Mouse (Mus musculus): ENCODE measurements around the gene Gm21836. TPM values are rescaled to one million over a fixed set of nuclear protein-coding genes. Genes with fewer than 3 reads are reported as not detected.

Gene Gm21836
- total RNA-seq (2023), result not detected in 2 replicates

GRCm38 (mm10) chr9:124493693-124494092, at the start of gene Gm21836:
Gene Gm21836 (minus strand): TSS chr9:124493793.

GRCm38 (mm10) chr9:124476096-124476902, 17.3 kb downstream of the Gm21836 start, which contains the start of gene Ppp2r3d:
Gene Ppp2r3d (minus strand): TSS chr9:124476898.

Other genes with a start within 250 kb of the Gm21836 start
- gene 2010315B03Rik, start 181.1 kb downstream of the Gm21836 start, total RNA-seq (2023), result 4.5 and 6.0 TPM in 2 replicates
- 233 and 281 TPM in 2 replicates for gene Ppp2r3d, start 16.9 kb downstream of the Gm21836 start, total RNA-seq (2023)